Mouse (Mus musculus): Measurements from ENCODE around the gene Scn8a. TPM values are rescaled to one million over a fixed set of nuclear protein-coding genes. Genes with fewer than 3 reads are reported as not detected.

Scn8a gene
- polyA plus RNA-seq, 1 experiment from 2014 or later: 23.0 TPM

DNA sequence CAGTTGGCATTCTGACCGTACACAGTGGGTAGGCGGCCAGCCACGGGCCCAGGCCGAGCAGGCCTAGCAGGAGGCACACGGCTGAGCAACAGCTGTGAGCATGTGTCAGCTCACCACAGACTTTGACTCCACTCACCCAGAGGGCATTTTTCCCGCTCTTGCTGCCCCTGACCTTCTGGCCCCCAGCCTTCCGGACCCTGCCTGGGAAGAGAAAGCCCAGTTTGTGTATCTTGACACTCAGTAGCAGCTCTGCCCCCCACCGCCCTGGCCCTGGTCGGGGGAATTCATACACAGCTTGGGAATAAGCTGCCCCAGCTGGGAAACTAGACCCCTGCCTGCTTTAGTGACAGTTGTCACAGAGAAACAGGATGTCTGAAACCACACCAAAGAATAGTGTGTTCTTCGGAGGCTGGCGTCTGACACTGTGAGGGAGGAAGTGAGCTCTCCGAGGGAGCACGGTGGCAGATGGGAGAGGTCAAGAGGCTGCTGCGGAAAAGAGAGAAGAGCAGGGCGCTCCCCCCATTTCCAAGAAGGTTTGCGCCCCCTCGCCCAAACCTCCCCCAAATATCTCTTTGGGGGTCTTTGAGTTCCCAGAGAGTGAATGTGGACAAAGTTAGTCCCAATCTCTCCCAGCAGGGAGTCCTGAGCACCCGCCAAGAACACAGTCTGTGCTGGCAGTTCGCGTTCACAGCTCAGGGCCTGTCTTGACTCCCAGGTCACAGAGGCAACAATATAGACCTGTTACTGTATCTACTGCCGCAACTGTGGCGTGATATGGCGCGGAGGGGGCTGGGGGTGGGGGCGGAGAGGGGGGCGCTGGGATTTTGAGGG is 24.4 kb upstream of the Scn8a start:
- Histone ChIP-seq H3K4me1 (replicated peaks) (0 out of 2 replicates have a peak, but pooled peaks cover 8% of the 10 kb centered on the region), H3K9ac (replicated peaks) (no peak overlapping the region), H3K36me3 (no peaks in the 10 kb centered on the region), H3K27ac (peak overlapping the region; percentile 14; the same call in 1 of the 2 replicates), H3K9me3 (peaks cover 4% of the 10 kb centered on the region), H3K4me3 (replicated peaks) (no peak overlapping the region), H3K4me2 (replicated peaks) (no peak overlapping the region), H3K27me3 (peaks cover 2% of the 10 kb centered on the region; the same call in 1 of the 2 replicates)
- WGBS: 61% methylated on average over 26 of the region's 26 CpGs
- no peak for ATAC-seq

- Histone ChIP-seq H3K36me3 (no peaks in the 10 kb centered on the region), H3K27me3 (peaks cover 2% of the 10 kb centered on the region; the same call in 1 of the 2 replicates), H3K4me1 (replicated peaks) (0 out of 2 replicates have a peak, but pooled peaks cover 8% of the 10 kb centered on the region), H3K9me3 (peaks cover 4% of the 10 kb centered on the region), H3K27ac (no peak overlapping the region), H3K4me3 (replicated peaks) (no peak overlapping the region), H3K9ac (replicated peaks) (no peak overlapping the region), H3K4me2 (replicated peaks) (no peak overlapping the region)
- no peak for ATAC-seq
- WGBS: 85% methylated on average over 6 of the region's 6 CpGs
Observed at GRCm38 (mm10) chr15:100847193-100847592, 22.5 kb upstream of the Scn8a start.

- H3K9me3 ChIP-seq: no peaks in the 10 kb centered on the region
- no peak overlapping the region for H3K4me2 ChIP-seq (replicated peaks)
- ATAC-seq: no peak
- no peaks in the 10 kb centered on the region for H3K36me3 ChIP-seq
- no peak overlapping the region for H3K9ac ChIP-seq (replicated peaks)
- WGBS: 85% methylated on average over 3 of the region's 3 CpGs
- H3K4me3 ChIP-seq (replicated peaks): no peak overlapping the region
- peaks cover 3% of the 10 kb centered on the region; the same call in 1 of the 2 replicates for H3K27me3 ChIP-seq
- no peaks in the 10 kb centered on the region for H3K4me1 ChIP-seq (replicated peaks)
- H3K27ac ChIP-seq: no peak overlapping the region
Observed at GRCm38 (mm10) chr15:100857586-100857985, 12.1 kb upstream of the Scn8a start.

DNA sequence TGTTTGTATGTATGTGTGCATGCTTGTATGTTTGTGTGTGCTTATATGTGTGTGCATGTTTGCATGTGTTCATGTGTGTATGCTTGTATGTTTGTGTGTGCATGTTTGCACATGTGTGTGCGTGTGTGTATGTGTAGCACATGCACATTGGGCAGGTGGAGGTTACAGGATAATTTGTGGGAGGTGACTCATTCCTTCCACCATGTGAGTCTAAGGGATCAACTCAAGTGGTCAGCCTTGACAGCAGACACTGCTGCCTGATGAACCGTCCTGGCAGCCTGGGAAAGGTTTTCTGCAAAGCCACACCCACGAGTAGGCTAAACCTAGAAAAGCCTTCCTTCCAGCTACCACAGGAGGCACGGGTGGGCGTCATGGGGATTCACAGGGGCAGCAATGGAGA is 8.8 kb upstream of the Scn8a start:
- Histone ChIP-seq H3K27me3 (peaks cover 3% of the 10 kb centered on the region; the same call in 1 of the 2 replicates), H3K36me3 (no peaks in the 10 kb centered on the region), H3K4me2 (replicated peaks) (no peak overlapping the region), H3K4me1 (replicated peaks) (no peaks in the 10 kb centered on the region), H3K27ac (no peak overlapping the region), H3K4me3 (replicated peaks) (no peak overlapping the region), H3K9me3 (0 out of 2 replicates have a peak, but pooled peaks cover 3% of the 10 kb centered on the region), H3K9ac (replicated peaks) (no peak overlapping the region)
- no peak for ATAC-seq
- WGBS: 39% methylated on average over 5 of the region's 5 CpGs

DNA sequence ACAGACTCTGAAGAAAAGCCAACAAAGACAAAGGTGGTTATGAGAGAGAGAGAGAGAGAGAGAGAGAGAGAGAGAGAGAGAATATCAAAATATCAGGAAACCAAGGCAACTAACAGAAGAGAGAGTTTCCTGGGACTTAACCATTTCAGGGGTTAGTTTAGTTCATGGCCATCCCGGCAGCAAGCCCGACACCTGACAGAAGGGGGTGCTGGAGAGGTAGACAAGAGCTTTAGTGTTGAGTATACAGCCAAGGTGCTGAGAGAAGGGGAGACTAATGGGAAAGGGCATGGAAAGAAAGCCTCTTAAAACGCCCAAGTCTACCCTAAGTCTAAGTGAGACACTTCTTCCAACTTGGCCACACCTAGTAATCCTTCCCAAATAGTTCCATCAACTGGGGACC is 4.1 kb upstream of the Scn8a start:
- H3K4me1 ChIP-seq (replicated peaks): peaks cover 9% of the 10 kb centered on the region
- H3K27me3 ChIP-seq: peaks cover 17% of the 10 kb centered on the region
- H3K36me3 ChIP-seq: no peaks in the 10 kb centered on the region
- H3K9ac ChIP-seq (replicated peaks): no peak overlapping the region
- peaks cover 8% of the 10 kb centered on the region; the same call in 1 of the 2 replicates for H3K9me3 ChIP-seq
- 44% methylated on average over 3 of the region's 3 CpGs for whole genome bisulfite sequencing
- ATAC-seq: no peak
- H3K27ac ChIP-seq: no peak overlapping the region
- no peak overlapping the region for H3K4me3 ChIP-seq (replicated peaks)
- no peak overlapping the region for H3K4me2 ChIP-seq (replicated peaks)

DNA sequence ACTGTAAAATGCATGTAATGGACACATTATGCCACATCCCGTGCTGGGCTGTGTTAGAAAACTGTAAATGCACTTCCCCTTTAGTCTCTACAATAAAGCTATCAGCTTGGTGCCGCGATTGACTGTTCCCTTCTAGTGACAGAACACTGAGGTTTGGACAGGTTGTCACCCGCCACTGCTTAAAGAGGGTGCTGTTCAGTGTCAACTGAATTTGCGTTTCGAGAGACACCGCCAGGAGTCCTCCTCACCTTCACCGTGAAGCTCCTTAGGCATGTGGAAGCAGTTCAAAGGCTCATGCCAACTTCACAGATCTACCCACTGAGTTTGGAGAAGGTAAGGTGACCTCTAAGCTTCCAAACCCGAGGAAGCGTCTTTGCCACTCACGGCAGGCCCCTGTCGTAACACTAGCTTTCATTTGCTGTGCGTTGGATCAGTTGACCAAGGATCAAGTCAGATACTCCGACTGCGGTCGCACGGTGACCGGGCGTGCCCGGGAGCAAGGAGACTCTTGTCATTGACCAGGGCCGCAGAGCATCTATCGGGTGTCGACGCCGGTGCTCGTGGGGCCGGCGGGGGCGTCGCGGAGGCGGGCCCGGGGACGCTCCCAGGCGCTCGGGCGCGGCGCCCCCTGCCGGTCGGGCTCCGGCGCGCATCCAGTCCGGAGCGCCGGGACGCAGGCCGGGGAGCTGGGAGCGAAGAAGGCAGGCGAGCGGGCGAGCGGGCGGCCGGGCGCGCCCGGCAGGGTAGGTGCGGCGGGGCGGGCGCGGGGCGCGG is 530 bp downstream of the Scn8a start:
- ATAC-seq: peak; percentile 81

DNA sequence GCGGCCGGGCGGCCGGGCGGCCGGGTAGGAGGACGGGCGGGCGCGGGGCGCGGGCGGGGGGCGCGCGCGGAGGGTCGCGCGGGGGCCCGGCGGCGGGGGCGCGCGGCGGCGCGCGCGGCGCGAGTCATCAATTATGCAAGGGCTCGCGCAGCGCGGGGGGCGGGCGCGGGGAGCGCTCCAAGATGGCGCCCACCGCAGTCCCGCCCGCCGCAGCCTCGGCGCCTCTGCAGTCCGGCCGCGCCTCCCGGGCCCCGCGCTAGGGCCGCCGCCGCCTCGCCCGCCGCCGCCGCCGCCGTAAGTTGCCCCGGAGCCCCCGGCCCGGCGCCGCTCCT is 1.1 kb downstream of the Scn8a start:
- Histone ChIP-seq H3K27me3 (peaks cover 23% of the 10 kb centered on the region), H3K4me1 (replicated peaks) (peaks cover 39% of the 10 kb centered on the region), H3K9ac (replicated peaks) (peak overlapping the region; percentile 94), H3K4me3 (replicated peaks) (peak overlapping the region; percentile 92), H3K4me2 (replicated peaks) (peak overlapping the region; percentile 85), H3K36me3 (no peaks in the 10 kb centered on the region), H3K9me3 (peaks cover 6% of the 10 kb centered on the region; the same call in 1 of the 2 replicates), H3K27ac (peak overlapping the region; percentile 90)
- WGBS: under 1% methylated on average over 14 of the region's 69 CpGs
- peak; percentile 64 for ATAC-seq

More for the DNA sequence above, 530 bp downstream of the Scn8a start:
- Histone ChIP-seq H3K4me2 (replicated peaks) (peak overlapping the region; percentile 58), H3K27ac (peak overlapping the region; percentile 70), H3K36me3 (no peaks in the 10 kb centered on the region), H3K27me3 (peaks cover 23% of the 10 kb centered on the region), H3K9ac (replicated peaks) (peak overlapping the region; percentile 64), H3K4me1 (replicated peaks) (peaks cover 35% of the 10 kb centered on the region), H3K4me3 (replicated peaks) (peak overlapping the region; percentile 92), H3K9me3 (peaks cover 8% of the 10 kb centered on the region; the same call in 1 of the 2 replicates)
- WGBS: 3% methylated on average over 48 of the region's 66 CpGs

DNA sequence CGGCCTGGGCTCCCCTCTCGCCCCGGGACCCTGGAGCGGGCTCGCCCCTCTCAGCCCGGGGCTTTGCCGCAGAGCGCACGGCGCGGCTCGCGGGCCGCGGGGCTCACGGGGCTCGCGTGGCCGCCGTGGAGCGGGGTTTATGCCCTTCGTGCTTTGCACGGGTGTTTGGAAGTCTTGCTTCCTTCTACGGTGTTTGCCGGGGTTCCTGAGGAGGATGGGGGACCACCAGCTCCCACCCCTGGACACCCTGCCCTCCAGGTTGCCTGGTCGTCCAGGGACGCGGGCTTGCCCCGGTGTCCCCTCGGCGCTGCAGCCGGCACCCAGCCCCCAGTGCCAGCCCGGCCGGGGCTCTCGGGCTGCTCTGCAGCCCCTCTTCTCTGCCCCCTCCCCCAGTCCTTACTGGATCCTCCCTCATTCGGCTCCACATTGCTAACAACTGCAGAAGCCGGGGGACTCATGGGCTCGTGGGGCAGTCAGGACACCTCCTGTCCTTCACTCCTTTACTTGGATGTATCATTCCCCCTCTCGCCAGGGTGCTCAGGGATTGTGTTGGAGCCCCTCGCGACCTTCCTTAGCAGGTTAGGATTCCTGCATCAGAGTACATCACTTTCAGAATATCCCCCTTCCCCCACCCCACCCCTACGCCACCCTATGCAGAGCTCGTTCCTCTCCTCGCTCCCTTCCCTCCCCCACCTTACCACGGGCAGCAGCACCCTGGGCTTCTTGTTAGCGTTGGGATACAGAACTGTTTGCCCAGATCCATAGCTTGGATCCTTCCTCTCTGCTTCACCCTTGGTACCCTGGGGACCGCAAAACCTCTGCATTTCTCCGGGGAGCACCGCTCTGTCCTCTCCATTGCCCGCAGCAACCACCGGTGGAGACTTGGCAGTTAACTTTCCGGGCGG is 1.7 kb downstream of the Scn8a start:
- under 1% methylated on average over 52 of the region's 53 CpGs for WGBS
- no peaks in the 10 kb centered on the region for H3K36me3 ChIP-seq
- peak; percentile 75 for ATAC-seq
- H3K4me1 ChIP-seq (replicated peaks): peaks cover 39% of the 10 kb centered on the region
- peak overlapping the region; percentile 94 for H3K9ac ChIP-seq (replicated peaks)
- H3K9me3 ChIP-seq: peaks cover 2% of the 10 kb centered on the region; the same call in 1 of the 2 replicates
- peak overlapping the region; percentile 85 for H3K4me2 ChIP-seq (replicated peaks)
- peaks cover 23% of the 10 kb centered on the region for H3K27me3 ChIP-seq
- peak overlapping the region; percentile 92 for H3K4me3 ChIP-seq (replicated peaks)
- H3K27ac ChIP-seq: peak overlapping the region; percentile 90

GRCm38 (mm10) chr15:100873155-100873554 is 3.5 kb downstream of the Scn8a start:
- H3K36me3 ChIP-seq: no peaks in the 10 kb centered on the region
- 5% methylated on average over 16 of the region's 16 CpGs for WGBS
- no peak for ATAC-seq

GRCm38 (mm10) chr15:100879073-100879472 is 9.4 kb downstream of the Scn8a start:
- Histone ChIP-seq H3K27ac (no peak overlapping the region), H3K4me1 (replicated peaks) (peaks cover 17% of the 10 kb centered on the region), H3K36me3 (no peaks in the 10 kb centered on the region), H3K27me3 (no peaks in the 10 kb centered on the region; the same call in 1 of the 2 replicates), H3K4me3 (replicated peaks) (no peak overlapping the region), H3K9me3 (no peaks in the 10 kb centered on the region), H3K9ac (replicated peaks) (no peak overlapping the region), H3K4me2 (replicated peaks) (no peak overlapping the region)
- no peak for ATAC-seq
- 67% methylated on average over 15 of the region's 15 CpGs for WGBS

More at GRCm38 (mm10) chr15:100873155-100873554, 3.5 kb downstream of the Scn8a start:
- H3K9me3 ChIP-seq: no peaks in the 10 kb centered on the region
- H3K27ac ChIP-seq: no peak overlapping the region
- peak overlapping the region; percentile 52; the same call in 1 of the 2 replicates for H3K9ac ChIP-seq (replicated peaks)
- H3K4me2 ChIP-seq (replicated peaks): peak overlapping the region; percentile 85
- H3K27me3 ChIP-seq: peaks cover 20% of the 10 kb centered on the region
- peak overlapping the region; percentile 92 for H3K4me3 ChIP-seq (replicated peaks)
- peaks cover 39% of the 10 kb centered on the region for H3K4me1 ChIP-seq (replicated peaks)

- 83% methylated on average over 5 of the region's 5 CpGs for WGBS
- H3K4me1 ChIP-seq (replicated peaks): peaks cover 9% of the 10 kb centered on the region
- H3K27ac ChIP-seq: no peak overlapping the region
- no peaks in the 10 kb centered on the region for H3K36me3 ChIP-seq
- H3K9me3 ChIP-seq: no peaks in the 10 kb centered on the region
- no peak overlapping the region for H3K4me2 ChIP-seq (replicated peaks)
- H3K9ac ChIP-seq (replicated peaks): no peak overlapping the region
- no peak overlapping the region for H3K4me3 ChIP-seq (replicated peaks)
- no peak for ATAC-seq
- no peaks in the 10 kb centered on the region for H3K27me3 ChIP-seq
Observed at GRCm38 (mm10) chr15:100881385-100881784, 11.7 kb downstream of the Scn8a start.

Data from midbrain, embryonic 13.5 days (tissue).